Mouse (Mus musculus) heart, adult 2 months (tissue): ENCODE data around the gene Pax7.

ENCODE experiments used
- CTCF ChIP-seq: fragments of 200-600 bp; IDR thresholded peaks from 2 replicates; pipeline ENCODE4 v1.8.1; 2022; ENCODE audit warnings: antibody characterized with exemption, mild to moderate bottlenecking, moderate library complexity
- EP300 ChIP-seq: fragments of 200-500 bp; IDR thresholded peaks from 2 replicates; pipeline ENCODE4 v1.6.1; 2011; ENCODE audit warnings: low read depth, low read length, control low read depth; ENCODE audit not compliant: insufficient read depth
- POLR2A ChIP-seq: fragments of 200-500 bp; IDR thresholded peaks from 2 replicates; pipeline ENCODE4 v1.6.1; 2011; ENCODE audit warnings: mild to moderate bottlenecking, low read depth, low read length, control low read depth; ENCODE audit not compliant: insufficient read depth

GRCm38 (mm10) chr4:139840442-139840841, 7.1 kb upstream of the Pax7 start:
- TF ChIP-seq CTCF = no peak
- no peak for TF ChIP-seq POLR2A
- TF ChIP-seq EP300 = no peak
